Mouse (Mus musculus) left cerebral cortex, adult 9 months (tissue): ENCODE results near the gene Prune1.
A peak's percentile ranks its signal among the peaks of the same experiment; 100 is the strongest.

Source experiments
- DNase-seq, 2 experiments: peaks; one replicate each; pipeline ENCODE4 v3.0.0; 2022; ENCODE audit warnings: low spot score in 2 of 2

Prune1 gene

DNA sequence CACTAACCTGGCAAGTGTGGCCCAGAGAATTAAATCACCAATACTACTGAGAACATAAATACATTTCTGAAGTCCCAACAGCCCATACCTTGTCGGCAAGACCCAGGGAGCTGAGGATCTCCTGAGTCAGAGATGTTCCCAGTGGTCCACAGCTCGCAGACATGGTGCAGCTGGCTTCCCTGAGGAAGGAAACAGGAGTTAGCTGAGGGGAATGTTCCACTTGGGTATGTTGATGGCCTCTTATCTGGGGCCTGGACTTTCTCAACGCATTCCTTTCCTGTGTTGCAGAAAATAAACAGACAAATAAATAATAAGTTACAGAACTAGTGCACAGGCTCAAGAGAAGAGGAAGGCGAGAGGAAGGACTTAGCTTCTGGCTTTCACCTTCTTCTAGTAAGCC, 24.4 kb upstream of the Prune1 start:
- DNase-seq = no peak

DNA sequence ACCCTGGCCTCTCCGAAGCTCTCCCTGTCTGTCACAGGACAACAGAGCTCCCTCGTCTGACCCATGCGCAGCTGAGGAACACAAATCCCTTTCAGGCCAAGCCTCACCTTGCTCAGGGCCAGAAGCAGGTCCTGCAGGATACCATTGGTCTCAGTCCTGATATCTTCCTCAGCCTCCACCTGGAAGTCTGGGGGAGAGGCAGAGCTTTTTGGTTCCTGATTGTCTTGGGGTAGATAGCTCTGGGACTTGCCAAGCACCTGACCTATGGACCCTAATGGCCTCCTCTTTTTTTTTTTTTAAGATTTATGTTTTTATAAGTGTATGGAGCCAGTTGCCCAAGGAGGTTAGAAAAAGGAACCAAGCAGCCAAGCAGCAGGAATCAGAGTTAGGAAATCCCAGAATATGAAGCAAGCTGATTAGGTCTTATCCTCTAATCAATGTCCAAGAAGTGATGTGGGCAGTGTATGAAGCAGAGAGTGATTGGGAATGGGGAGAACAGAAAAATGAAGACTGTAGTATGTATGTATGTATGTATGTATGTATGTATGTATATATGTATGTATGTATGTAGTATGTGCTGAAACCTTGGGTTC, 19.4 kb upstream of the Prune1 start:
- no peak for DNase-seq

GRCm38 (mm10) chr3:95298018-95298417, 16.1 kb upstream of the Prune1 start:
- no peak for DNase-seq

DNA sequence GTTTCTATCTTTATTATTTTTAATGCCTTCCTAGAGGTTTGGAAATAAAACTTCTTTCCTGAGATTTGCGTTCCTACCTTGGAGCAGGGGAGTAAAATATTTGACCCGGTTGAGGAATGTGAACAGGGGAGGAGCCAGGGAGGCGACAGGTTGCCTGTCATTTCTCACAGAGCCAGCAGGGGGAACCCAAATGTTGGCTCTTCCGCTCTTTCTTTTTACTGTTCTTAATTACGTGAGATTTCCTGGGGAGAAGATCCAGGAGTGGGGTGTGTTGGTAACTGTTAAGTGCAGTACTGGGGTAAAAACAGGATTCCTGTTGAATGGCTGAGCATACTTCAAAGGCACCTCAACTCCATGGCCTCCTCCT, 14.2 kb upstream of the Prune1 start:
- no peak for DNase-seq

GRCm38 (mm10) chr3:95295321-95296102, 13.6 kb upstream of the Prune1 start:
- DNase-seq = no peak

GRCm38 (mm10) chr3:95294718-95295117, 12.8 kb upstream of the Prune1 start:
- no peak for DNase-seq

DNA sequence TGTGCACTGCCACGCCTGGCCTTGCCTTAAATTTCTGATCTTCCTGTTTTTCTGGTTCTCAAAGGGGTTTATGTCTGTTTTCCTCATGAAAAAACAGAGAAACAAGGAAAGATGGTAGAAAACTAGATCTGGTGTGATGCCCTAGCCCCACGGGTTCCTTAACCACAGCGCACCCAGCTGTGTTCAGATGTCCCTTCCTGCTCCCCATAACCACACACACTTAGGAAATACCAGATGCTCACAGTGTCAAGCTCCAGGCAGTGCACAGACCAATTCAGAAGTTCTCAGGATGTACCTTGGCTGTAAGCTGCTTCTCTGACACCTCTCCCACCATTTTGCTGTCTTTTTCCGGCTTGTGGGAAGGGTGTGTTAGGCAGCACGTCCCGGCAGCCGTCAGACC, 12.4 kb upstream of the Prune1 start:
- DNase-seq = no peak

DNA sequence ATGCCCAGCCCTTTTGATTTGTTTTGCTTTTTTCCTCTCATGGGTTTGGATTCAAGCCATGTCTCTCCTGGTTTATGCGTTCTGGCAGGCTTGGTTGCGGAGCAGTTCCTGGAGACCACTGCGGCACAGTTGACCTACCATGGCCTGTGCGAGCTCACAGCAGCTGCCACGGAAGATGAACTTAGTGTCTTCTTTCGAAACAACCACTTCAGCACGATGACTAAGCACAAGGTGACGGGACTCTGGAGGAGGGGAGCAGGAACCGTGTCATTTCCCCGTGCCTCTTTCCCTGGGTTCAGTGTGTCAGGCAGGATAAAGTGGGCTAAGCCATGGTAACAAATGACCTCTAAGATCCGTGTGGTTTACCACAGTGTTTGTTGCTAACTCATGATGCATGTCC, 11.7 kb upstream of the Prune1 start:
- no peak for DNase-seq

- DNase-seq = no peak
Observed at GRCm38 (mm10) chr3:95292899-95293298, 11.0 kb upstream of the Prune1 start.

DNA sequence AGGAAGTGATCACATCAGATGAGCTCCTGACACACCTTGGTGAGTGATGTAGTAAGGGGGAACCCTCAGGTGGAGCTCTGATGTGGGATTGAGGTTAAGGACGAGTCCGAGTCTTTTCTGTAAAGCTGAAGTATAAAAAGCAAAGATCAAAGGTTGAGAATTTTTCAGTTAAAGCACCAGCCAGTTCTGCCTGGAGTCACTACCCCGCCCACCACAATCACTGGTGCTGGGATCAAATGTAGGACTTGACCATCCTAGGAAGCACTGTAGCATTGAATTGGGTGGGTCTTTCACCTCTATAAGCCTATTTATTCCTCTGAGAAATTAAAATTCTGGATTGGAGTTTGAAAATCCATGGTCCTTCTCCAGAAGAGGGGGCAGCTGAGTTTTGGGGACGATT, 9.2 kb upstream of the Prune1 start:
- DNase-seq = no peak

- DNase-seq = no peak
Observed at GRCm38 (mm10) chr3:95290156-95290555, 8.3 kb upstream of the Prune1 start.

GRCm38 (mm10) chr3:95289419-95289818, 7.5 kb upstream of the Prune1 start:
- no peak for DNase-seq

GRCm38 (mm10) chr3:95287541-95287940, 5.7 kb upstream of the Prune1 start:
- no peak for DNase-seq

DNA sequence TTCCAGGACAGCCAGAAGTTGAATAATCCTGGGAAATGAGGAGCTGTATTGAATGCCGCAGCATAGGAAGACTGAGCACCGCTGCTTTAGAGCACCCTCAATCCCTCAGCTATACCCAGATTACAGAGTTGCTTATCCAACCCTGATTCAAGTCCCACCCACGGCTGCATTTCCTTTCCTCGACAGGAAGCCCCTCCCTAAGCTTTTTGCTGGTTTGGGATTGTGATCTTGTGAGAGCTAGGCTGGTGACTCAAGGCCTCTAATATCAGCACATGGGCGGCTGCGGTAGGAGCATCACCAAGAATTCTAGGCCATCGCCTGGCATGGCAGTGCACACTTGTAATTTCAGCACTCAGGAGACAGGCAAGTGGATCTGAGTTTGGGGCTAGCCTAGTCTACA, 4.6 kb upstream of the Prune1 start:
- no peak for DNase-seq

DNA sequence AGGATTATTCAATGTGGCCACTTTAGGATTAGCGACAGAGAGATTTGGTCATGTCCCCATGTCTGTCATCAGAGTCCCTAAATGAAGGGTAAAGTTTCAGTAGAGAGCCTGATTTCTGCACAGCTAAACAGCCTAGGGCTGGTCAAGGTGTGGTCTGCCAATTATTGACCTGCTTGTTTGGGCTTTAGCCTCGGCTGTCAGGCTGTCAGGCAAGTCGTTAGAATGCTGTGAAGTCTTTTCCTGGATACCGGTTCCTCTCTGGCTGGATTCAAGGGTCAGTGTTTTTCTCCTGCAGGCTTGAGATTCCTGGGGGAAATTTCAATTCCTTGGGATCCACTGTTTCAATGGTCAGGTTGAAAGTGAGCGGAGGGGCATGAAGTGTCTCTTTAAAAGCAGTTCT, 4.1 kb upstream of the Prune1 start:
- no peak for DNase-seq

GRCm38 (mm10) chr3:95285390-95285789, 3.5 kb upstream of the Prune1 start:
- DNase-seq = no peak

DNA sequence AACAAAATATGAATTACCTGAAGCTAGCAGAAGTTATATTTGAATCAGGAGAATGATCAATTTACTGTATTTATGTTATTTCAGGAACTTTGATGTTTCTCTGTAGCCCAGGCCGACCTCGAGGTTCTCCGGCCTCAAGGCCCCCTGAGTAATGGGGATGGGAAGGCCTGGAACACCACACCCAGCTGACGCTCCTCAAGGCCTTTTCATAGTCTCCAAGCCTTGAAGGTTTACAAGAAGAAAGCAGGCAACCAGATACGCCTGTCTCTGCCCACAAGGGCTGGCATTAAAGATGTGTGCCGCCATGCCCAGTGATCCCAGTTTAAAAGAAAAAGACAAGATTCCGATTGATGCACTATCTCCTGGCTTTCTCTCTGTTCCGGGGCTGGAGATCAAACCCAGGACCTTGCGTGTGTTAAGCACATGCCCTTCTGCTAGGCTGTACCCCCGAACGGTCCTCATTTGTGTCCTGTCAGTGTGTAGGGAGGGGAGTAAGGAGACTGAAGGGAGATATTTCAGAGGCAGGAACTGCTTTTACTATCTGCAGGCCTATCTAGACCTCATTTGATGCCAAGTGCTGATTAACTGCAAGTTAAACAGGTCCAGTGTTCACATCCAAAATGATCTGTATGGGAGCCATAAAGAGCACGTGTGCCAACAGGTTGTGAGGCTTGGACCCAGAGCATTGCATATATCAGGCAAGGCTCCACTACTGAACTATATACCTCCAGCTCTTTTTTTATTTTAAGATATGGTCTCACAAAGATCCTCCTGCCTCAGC, 2.8 kb upstream of the Prune1 start:
- DNase-seq = no peak

- no peak for DNase-seq
Observed at GRCm38 (mm10) chr3:95284062-95284461, 2.2 kb upstream of the Prune1 start.

DNA sequence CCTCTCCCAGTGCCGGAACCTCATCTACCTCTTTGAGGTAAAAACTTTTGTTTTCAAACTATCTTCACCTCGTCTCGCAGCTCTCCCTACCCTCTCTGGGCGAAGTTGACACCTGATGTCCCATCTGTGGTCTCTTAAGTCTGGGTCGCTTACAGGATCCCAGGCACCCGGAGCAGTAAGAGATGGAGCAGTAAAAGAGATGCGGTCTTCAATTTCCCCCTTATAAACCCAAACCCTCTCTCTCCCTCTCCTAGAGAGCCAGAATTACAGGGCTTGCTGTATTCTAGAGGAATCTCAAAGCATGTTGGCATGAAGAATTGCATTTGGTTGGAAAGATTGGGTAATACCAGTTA, 1.7 kb upstream of the Prune1 start:
- DNase-seq = no peak

DNA sequence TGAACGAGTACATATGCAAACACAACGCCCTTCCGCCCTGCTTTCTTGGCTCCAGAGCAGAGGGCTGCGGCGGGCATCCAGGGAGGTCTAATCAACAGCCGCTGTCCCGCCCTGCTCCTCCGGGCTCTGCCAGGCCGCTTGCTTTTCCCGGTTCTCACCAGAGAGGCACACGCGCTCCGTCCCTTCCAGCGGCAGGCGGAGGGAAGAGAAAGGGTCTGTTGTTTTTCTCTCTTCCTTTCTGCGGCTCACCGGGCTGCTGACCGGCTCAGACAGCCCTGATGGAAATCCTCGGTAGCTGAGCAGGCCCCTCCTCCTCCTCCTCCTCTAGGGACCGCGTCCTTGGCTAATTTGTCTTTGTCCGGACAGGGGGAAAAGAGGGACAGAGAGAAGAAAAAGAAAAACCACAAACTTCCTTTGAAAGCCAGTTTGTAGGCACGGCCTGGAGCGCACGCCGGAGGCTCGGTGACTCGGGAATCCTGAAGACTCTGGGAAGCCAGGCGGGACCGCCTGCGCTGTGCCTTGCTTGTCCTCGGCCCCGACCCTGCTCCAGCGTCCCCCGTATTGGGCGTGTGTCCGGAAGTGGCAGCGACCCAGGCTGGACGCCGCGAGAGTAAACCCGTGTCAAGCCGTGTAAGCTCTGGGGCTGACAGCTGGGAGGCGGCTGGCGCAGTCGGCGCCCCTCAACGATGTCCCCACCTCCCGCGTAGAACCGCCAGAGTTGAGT, 1.2 kb upstream of the Prune1 start:
- peak in 1 of 2 experiments; percentile 71 for DNase-seq

DNA sequence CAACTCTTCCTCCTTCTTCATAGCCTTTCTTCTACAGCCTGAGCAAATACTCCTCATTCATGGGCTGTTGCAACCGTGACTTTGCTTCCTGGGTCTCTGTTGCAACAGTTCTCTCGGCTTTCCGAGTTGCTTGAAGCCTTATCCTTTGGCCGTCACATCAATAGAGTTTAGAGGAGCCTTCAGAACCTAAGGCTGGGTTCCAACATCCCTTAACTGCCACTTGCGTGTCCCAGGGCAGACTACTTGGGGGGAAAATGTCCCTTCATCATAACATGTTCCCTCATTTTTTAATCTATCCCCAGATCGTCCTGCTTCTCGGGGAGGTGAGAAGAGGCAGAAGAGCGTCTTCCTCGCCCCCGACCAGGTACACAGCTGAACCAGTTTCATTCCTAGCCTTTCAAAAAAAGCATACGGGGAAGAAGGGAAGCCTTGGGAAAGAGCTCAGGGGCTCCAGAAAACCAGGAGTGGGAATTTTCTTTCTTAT, 547 bp upstream of the Prune1 start:
- DNase-seq = peak in 1 of 2 experiments; percentile 37

DNA sequence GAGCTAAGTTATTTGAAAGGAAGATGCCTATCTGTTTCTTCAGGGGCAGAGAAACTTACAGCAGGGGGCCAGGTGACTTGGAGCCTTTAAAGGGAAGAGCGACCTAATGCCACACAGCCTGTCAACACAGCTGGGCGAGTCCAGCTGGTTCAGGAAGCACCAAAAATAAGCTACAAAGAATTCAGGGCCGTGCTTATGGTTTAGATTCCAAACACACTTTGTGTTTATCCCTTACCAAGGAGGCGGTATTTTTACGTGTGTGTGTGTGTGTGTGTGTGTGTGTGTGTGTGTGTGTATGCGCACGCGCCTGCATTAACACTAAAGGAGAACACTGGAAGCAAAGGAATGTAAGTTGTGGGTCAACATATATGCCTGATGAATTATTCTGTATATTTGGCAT, 1.1 kb downstream of the Prune1 start:
- DNase-seq = no peak
